Mouse (Mus musculus) gastrocnemius, postnatal 25 days (tissue): ENCODE measurements around the gene Gpr156. TPM values are rescaled to one million over a fixed set of nuclear protein-coding genes. Genes with fewer than 3 reads are reported as not detected.

Experiments used
- DNase-seq: peaks from one replicate; pipeline ENCODE4 v3.0.0; 2022
- long read RNA-seq, 2 experiments: library from polyadenylated mRNA; stranded (forward); transcript quantifications; one replicate each; pipeline ENCODE4 v2.0.0; 2021
- total RNA-seq, 2 experiments: library from RNA; stranded (reverse); gene quantifications; 1 replicate in 1 of 2; 2 replicates in 1 of 2; pipeline ENCODE4 v1.2.3; 2021

Gene Gpr156
- total RNA-seq, result under 1 TPM in 1 of 2 experiments, not detected in 1; 0.13 TPM
- long read RNA-seq, experiment 1, result 0 reads
- long read RNA-seq, experiment 2, result 0 reads

GRCm38 (mm10) chr16:37916138-37916817, at the start of gene Gpr156:
TSS of gene Gpr156 (plus strand) at chr16:37916496.
- DNase-seq, result peak; percentile 17

- DNase-seq, result peak; percentile 89
These were observed 48.3 kb upstream of the Gpr156 start, which contains the start of gene Lrrc58 for GRCm38 (mm10) chr16:37867791-37868505. TSS of gene Lrrc58 (plus strand) at chr16:37868389.

GRCm38 (mm10) chr16:37868506-37869469, 47.5 kb upstream of the Gpr156 start:
- peak; percentile 77 for DNase-seq

- DNase-seq, result no peak
These were observed 46.6 kb upstream of the Gpr156 start for GRCm38 (mm10) chr16:37869470-37870231.

- DNase-seq, result peak; percentile 62
These were observed 45.1 kb upstream of the Gpr156 start for GRCm38 (mm10) chr16:37871112-37871715.

- no peak for DNase-seq
These were observed 41.6 kb upstream of the Gpr156 start for GRCm38 (mm10) chr16:37874501-37875235.

GRCm38 (mm10) chr16:37877406-37877805, 38.9 kb upstream of the Gpr156 start:
- no peak for DNase-seq

- DNase-seq, result no peak
These were observed 37.3 kb upstream of the Gpr156 start for GRCm38 (mm10) chr16:37878951-37879505.

GRCm38 (mm10) chr16:37879750-37880419, 36.4 kb upstream of the Gpr156 start:
- no peak for DNase-seq

GRCm38 (mm10) chr16:37881168-37881567, 35.1 kb upstream of the Gpr156 start:
- no peak for DNase-seq

- no peak for DNase-seq
These were observed 27.3 kb upstream of the Gpr156 start for GRCm38 (mm10) chr16:37888986-37889385.

- no peak for DNase-seq
These were observed 23.6 kb upstream of the Gpr156 start for GRCm38 (mm10) chr16:37892667-37893066.

GRCm38 (mm10) chr16:37893381-37893780, 22.9 kb upstream of the Gpr156 start:
- no peak for DNase-seq

GRCm38 (mm10) chr16:37893942-37894341, 22.4 kb upstream of the Gpr156 start:
- DNase-seq, result no peak

GRCm38 (mm10) chr16:37898790-37899189, 17.5 kb upstream of the Gpr156 start:
- DNase-seq, result no peak

GRCm38 (mm10) chr16:37899357-37899756, 16.9 kb upstream of the Gpr156 start:
- no peak for DNase-seq

GRCm38 (mm10) chr16:37901318-37901717, 15.0 kb upstream of the Gpr156 start:
- DNase-seq, result no peak

GRCm38 (mm10) chr16:37906456-37906855, 9.8 kb upstream of the Gpr156 start:
- no peak for DNase-seq

- DNase-seq, result no peak
These were observed 5.2 kb upstream of the Gpr156 start for GRCm38 (mm10) chr16:37911086-37911485.
